Mouse (Mus musculus): ENCODE data around the gene Hsdl2. TPM values are rescaled to one million over a fixed set of nuclear protein-coding genes. Genes with fewer than 3 reads are reported as not detected.

Hsdl2 gene
- total RNA-seq (2023), result 10 to 100 TPM; 15.5 to 17.1 TPM

GRCm38 (mm10) chr4:59581314-59582185, at the start of gene Hsdl2:
Gene Hsdl2 (plus strand): TSS chr4:59581563.

GRCm38 (mm10) chr4:59549175-59549976, 32.0 kb upstream of the Hsdl2 start, which contains the start of gene Ptbp3:
Gene Ptbp3 (minus strand): TSS chr4:59549364.

GRCm38 (mm10) chr4:59625998-59626910, 44.9 kb downstream of the Hsdl2 start, which contains the start of gene E130308A19Rik:
Gene E130308A19Rik (plus strand): TSS chr4:59626211.

Other genes with a start within 250 kb of the Hsdl2 start
- 10 to 100 TPM; 46.3 to 52.2 TPM for gene Susd1, start 142.9 kb upstream of the Hsdl2 start, total RNA-seq (2023)
- gene Ptbp3, start 32.2 kb upstream of the Hsdl2 start, total RNA-seq (2023), result 100 to 1,000 TPM; 302 to 305 TPM
- 1 to 10 TPM; 6.5 to 6.8 TPM for gene E130308A19Rik, start 44.6 kb downstream of the Hsdl2 start, total RNA-seq (2023)
- gene Inip, start 220.0 kb downstream of the Hsdl2 start, total RNA-seq (2023), result 10 to 100 TPM; 18.4 to 21.3 TPM
- gene Snx30, start 224.3 kb downstream of the Hsdl2 start, total RNA-seq (2023), result 10 to 100 TPM; 18.1 to 18.7 TPM

Data from neutrophil, adult 83 days (primary cell).